Mouse (Mus musculus): ENCODE measurements around the gene Ggta1. TPM values are rescaled to one million over a fixed set of nuclear protein-coding genes. Genes with fewer than 3 reads are reported as not detected.

The Ggta1 gene
- total and polyA plus RNA-seq, 3 experiments: 40.5 to 55.8 (median 46.9) TPM

DNA sequence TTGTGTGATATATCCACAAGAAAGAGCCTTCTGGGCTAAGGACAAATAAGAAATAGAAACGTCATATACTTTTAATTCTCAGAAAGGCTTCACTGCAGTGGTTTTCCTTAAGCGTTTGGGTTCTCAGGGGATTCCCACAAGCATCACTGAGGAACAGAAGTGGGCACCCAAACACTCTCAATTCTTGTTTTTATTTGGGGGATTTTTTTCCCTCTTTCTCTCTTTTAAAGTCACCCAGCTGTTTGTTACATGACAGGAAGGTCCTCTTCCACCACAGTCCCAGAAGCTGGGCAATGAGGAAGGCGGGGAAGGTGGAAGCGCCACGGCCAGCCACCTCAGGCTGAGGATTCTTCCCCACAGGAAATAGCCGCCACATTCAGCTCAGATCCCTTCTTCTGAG is 46.6 kb downstream of the Ggta1 start (continued):
- TF ChIP-seq CHD2 (IDR thresholded peaks at IDR 0.05; ENCODE audit: low read length) (no peak; the same call in 1 of the 2 replicates), JUN (IDR thresholded peaks at IDR 0.05; ENCODE audit: insufficient read depth, low read depth, low read length) (no peak), UBTF (IDR thresholded peaks at IDR 0.05; ENCODE audit: low read depth, low read length) (no peak), EP300 (IDR thresholded peaks at IDR 0.05; ENCODE audit: low read length) (peak; percentile 85), ZC3H11A (IDR thresholded peaks at IDR 0.05; ENCODE audit: low read depth, low read length) (no peak)

DNA sequence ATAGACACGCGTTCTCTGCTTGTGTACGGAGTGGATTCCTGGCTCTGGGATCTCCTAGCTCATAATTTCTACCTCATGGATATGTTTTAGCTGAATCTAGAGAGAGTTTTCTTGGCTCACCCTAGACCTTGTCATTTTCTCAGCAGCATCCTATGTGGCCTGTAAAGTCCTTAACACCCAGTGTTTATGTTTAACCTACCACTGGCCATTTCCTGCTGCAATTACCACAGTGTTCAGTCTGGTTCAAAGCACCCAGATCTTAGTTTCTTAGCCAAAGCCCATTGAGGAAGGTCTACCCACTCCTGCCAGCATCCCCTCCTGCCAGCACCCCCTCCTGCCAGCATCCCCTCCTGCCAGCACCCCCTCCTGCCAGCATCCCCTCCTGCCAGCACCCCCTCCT is 50.2 kb downstream of the Ggta1 start:
- no peak for TF ChIP-seq ETS1 (conservative IDR thresholded peaks at IDR 0.05; ENCODE audit: low read depth, low read length)
- TF ChIP-seq SIN3A (IDR thresholded peaks at IDR 0.05; ENCODE audit: low read length): no peak
- TF ChIP-seq NRF1 (IDR thresholded peaks at IDR 0.05; ENCODE audit: low read depth, low read length): no peak
- no peak for TF ChIP-seq PAX5 (IDR thresholded peaks at IDR 0.05; ENCODE audit: low read length)
- no peak for TF ChIP-seq MAX (IDR thresholded peaks at IDR 0.05; ENCODE audit: low read length)
- H3K27me3 ChIP-seq (replicated peaks): no peaks in the 10 kb centered on the region
- no peak overlapping the region for H3K4me2 ChIP-seq (ENCODE audit: insufficient read depth, low read depth, poor library complexity, severe bottlenecking)
- dilution Hi-C loops (cut with MboI; ENCODE audit: extremely low pct_ligation_motif_present, extremely low pct_unique_long_range_greater_than_20kb, low sequenced_read_pairs): no loop called here
- DNase-seq (ENCODE audit: extremely low read depth): no peak
- H3K9me3 ChIP-seq (replicated peaks; ENCODE audit: low read length): no peaks in the 10 kb centered on the region
- H3K9ac ChIP-seq (ENCODE audit: insufficient read depth, low read depth): no peak overlapping the region
- peaks cover 58 to 80% of the 10 kb centered on the region in 2 experiments for H3K36me3 ChIP-seq (replicated peaks in 1 of 2; ENCODE audit: control insufficient read depth in 1 of 2, insufficient read depth in 1 of 2, low read length in 1 of 2)
- H3K4me1 ChIP-seq (ENCODE audit: control insufficient read depth in 1 of 2, insufficient read depth in 2 of 2): peaks cover 17 to 49% of the 10 kb centered on the region in 2 experiments
- no peak overlapping the region for H3K27ac ChIP-seq (ENCODE audit: insufficient read depth, low read depth)
- H3K4me3 ChIP-seq (replicated peaks in 1 of 3; ENCODE audit: low read depth in 2 of 3, low read length in 2 of 3, poor library complexity in 1 of 3): no peak overlapping the region
- in situ Hi-C loops (cut with MboI; ENCODE audit: low pct_ligation_motif_present, low pct_unique_long_range_greater_than_20kb, low sequenced_read_pairs): no loop called here
- H3K79me2 ChIP-seq (replicated peaks; ENCODE audit: control insufficient read depth, extremely low read depth, insufficient read depth, poor library complexity, severe bottlenecking): no peaks in the 10 kb centered on the region

DNA sequence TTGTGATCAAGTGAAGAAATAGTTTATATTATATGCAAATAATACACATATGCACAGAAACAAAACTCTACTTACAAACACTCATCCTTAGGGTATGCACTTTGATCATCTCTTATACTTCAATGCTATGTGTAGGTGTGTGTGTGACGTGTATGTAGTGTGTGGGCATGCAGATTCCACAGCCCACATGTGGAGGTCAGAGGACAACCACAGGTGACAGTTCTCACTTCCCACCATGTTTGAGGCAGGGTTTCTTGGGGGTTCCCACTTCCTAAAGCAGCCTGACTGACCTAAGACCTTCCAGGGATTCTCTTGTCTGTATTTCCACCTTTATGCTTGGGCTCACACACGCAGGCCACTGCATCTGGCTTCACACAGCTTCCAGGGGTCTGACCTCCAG is 50.8 kb downstream of the Ggta1 start:
- Histone ChIP-seq H3K79me2 (replicated peaks; ENCODE audit: control insufficient read depth, extremely low read depth, insufficient read depth, poor library complexity, severe bottlenecking) (no peaks in the 10 kb centered on the region), H3K4me1 (ENCODE audit: control insufficient read depth in 1 of 2, insufficient read depth in 2 of 2) (peaks cover 11 to 43% of the 10 kb centered on the region in 2 experiments), H3K27me3 (replicated peaks) (no peaks in the 10 kb centered on the region), H3K9ac (ENCODE audit: insufficient read depth, low read depth) (no peak overlapping the region), H3K36me3 (replicated peaks in 1 of 2; ENCODE audit: control insufficient read depth in 1 of 2, insufficient read depth in 1 of 2, low read length in 1 of 2) (peaks cover 64 to 81% of the 10 kb centered on the region in 2 experiments), H3K4me2 (ENCODE audit: insufficient read depth, low read depth, poor library complexity, severe bottlenecking) (no peak overlapping the region), H3K27ac (ENCODE audit: insufficient read depth, low read depth) (no peak overlapping the region), H3K9me3 (replicated peaks; ENCODE audit: low read length) (no peaks in the 10 kb centered on the region), H3K4me3 (replicated peaks in 1 of 3; ENCODE audit: low read depth in 2 of 3, low read length in 2 of 3, poor library complexity in 1 of 3) (no peak overlapping the region)
- dilution Hi-C loops (cut with MboI; ENCODE audit: extremely low pct_ligation_motif_present, extremely low pct_unique_long_range_greater_than_20kb, low sequenced_read_pairs): no loop called here
- DNase-seq (ENCODE audit: extremely low read depth): no peak
- TF ChIP-seq EP300 (IDR thresholded peaks at IDR 0.05; ENCODE audit: low read length) (no peak), ETS1 (conservative IDR thresholded peaks at IDR 0.05; ENCODE audit: low read depth, low read length) (no peak), CHD1 (IDR thresholded peaks at IDR 0.05; ENCODE audit: low read depth, low read length) (no peak), POLR2A (IDR thresholded peaks at IDR 0.05; ENCODE audit: low read depth, low read length) (no peak), SMC3 (IDR thresholded peaks at IDR 0.05; ENCODE audit: low read depth, low read length) (no peak), USF1 (IDR thresholded peaks at IDR 0.05; ENCODE audit: low read depth, low read length) (no peak), CTCF (conservative IDR thresholded peaks at IDR 0.05 in 1 of 2, IDR thresholded peaks at IDR 0.05 in 1 of 2; ENCODE audit: low read depth in 2 of 2, low read length in 2 of 2) (no peak), RAD21 (IDR thresholded peaks at IDR 0.05; ENCODE audit: low read depth, low read length) (no peak)
- in situ Hi-C loops (cut with MboI; ENCODE audit: low pct_ligation_motif_present, low pct_unique_long_range_greater_than_20kb, low sequenced_read_pairs): no loop called here

Measured in CH12.LX (cell line).